Mouse (Mus musculus) frontal cortex, postnatal 36 days (tissue): Measurements from ENCODE around the gene Cfap206.

Experiments
- DNase-seq, 2 experiments: peaks; one replicate each; pipeline ENCODE4 v3.0.0; 2022; ENCODE audit warnings: low spot score in 2 of 2

Gene Cfap206

DNA sequence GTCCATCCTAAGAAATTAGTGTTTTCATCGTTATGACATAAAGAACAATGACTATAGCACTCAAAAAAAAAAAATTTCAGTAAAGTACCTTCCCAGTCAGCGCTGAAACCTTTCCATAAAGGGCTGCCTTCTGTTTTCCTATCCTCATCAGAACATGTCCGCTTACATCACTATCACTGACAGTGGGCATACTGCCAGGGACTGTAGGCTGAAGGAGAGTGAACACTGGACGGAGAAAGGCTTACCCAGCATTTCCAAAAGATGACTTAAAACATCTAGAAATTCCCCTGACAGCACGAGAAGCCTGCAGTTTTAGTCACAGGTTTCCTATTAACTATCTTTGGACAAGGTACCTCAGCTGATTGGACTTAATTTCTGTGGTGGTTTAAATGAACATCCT lies 56.3 kb downstream of the Cfap206 start:
- DNase-seq, result no peak

DNA sequence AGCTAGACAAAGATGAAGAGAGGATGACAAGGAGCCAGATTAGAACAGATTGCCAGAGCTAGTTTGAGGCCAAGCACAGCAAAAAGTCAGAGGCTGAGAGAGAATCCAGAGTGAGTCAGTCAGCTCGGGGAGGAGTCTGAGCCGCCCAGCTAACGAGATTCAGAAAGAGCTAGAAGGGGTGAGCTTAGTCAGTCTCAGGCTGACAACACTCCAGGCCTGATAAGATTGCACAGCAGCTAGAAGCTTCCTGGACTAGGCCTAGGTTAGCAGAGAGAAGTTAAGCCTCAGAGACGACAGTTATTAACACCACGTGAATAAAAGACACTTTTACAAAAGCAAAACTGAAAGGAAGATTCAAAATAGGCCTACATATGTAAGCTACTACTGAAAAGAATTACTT lies 62.1 kb downstream of the Cfap206 start:
- no peak for DNase-seq

DNA sequence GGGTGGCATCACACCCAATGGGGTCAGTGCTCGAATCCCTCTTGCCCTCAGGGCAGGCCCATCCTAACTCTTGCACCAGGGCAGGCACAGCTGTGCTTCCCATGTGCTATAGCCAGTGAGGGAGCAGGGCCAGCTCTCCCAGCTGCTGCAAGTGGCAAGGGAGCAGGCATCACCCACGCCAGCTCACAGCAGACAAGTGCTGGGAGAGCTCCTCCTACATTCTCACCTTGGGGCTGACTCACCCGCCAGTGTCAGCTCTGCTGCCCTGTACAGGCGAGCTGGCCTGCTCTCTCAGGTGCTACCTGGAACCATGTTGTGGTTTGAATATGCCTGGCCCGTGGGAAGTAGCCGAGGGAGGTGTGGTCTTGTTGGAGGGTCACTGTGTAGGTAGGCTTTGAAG lies 68.1 kb downstream of the Cfap206 start:
- DNase-seq, result peak; percentile 35 to 47

DNA sequence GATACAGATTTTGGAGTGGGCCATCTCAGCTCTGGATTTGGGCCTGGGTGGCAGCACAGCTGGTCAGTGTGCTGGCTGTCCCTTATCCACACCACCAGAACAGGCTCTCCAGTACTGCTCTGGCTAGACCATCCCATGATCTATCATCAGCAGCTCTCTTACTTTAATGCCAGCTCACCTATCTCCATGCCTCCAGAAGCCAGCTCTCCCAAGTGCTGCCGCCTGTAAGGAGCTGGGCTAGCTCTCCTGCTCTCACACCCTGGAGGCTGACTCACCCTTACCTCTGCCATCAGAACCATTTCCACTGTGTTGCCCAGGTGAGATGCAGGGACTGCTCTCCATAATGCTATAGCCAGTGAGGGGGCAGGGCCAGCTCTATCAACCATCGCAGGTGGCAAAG lies 68.5 kb downstream of the Cfap206 start:
- DNase-seq, result no peak

DNA sequence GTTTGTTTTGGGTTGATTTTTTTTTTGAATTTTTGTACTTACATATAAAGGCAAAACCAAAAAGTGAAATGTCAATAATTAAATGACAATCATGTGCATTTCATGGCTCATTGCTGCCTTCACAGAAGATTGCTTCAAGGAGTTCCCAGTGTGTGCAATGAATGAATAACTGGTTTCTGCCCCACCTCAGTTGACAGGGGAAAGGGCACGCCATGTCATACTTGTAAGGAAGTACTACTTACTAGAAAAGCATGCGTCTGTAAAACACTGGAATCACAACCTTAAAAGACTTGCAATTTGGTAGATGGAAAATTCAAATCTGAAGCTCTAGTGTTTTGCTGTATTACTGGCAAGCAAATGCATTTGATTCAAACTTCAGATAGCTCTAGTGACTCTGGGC lies 71.0 kb downstream of the Cfap206 start:
- DNase-seq, result no peak

DNA sequence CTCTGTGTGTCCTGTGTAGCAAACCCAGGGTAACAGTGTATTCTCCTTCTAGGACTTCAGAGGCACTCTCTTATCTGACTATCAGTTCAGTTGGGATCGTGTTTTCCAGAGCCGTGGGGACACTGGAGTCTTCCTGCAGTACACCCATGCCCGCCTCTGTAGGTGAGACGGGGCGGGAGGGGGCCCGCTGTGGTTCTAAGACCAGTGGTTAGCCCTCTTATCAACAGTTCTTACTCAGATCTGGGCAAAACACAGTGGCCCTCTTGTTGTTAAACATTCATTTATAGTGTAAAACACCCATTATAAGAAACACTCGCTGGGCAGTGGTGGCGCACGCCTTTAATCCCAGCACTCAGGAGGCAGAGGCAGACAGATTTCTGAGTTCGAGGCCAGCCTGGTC lies 73.9 kb downstream of the Cfap206 start:
- DNase-seq, result no peak

DNA sequence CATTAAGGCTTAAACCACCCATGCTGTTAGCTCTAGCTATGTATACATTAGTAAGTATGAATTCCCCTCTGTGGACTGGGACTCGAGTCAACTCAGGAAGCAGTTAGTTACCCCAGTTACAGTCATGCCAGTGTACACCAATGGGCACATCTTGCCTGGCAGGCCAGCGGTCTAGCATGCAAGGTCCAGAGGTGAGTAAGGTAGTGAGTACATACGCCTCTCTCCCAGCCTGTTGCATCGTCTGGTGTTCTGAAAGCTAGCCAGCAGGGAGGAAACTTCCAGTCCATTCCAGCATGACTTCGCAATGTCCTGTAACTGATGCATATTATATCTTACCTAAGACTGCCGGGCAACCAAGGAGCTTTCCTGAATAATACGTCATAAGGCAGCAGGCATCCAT lies 76.8 kb downstream of the Cfap206 start:
- DNase-seq, result no peak

DNA sequence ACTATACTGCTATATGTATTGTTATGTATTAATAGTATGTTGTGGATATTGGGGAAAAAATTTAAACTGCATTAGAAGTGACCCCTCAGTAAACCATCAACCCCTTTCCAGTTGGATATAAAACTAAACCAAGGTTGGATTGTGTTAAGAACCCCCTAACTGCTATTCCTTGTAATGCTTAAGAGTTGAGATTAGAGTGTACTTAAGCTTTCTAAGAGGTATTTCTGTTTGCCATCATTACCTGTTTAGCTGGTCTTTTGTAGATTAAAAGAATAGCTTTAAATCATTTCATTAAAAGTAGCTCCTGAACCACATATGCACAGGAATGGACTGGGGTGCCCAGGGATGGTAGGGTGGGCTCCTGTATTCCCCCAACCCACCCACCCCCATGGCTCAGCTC lies 85.2 kb downstream of the Cfap206 start:
- no peak for DNase-seq

DNA sequence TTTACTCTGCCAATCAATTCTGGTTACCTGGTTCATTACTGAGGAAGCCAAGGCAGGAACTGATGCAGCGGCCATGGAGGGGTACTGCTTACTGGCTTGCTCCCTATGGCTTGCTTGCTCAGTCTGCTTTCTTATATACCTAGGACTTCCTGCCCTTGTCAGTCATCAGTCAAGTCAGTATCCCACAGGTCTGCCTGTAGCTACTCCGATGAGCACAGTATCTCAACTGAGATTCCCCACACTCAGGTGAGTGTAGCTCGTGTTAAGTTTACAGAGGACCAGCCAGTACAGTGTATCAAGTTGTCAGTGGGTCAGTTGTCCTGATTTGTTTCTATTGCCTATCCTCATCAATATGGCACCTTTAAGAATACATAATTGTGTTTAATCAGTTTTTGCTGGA lies 89.3 kb downstream of the Cfap206 start:
- DNase-seq, result no peak

DNA sequence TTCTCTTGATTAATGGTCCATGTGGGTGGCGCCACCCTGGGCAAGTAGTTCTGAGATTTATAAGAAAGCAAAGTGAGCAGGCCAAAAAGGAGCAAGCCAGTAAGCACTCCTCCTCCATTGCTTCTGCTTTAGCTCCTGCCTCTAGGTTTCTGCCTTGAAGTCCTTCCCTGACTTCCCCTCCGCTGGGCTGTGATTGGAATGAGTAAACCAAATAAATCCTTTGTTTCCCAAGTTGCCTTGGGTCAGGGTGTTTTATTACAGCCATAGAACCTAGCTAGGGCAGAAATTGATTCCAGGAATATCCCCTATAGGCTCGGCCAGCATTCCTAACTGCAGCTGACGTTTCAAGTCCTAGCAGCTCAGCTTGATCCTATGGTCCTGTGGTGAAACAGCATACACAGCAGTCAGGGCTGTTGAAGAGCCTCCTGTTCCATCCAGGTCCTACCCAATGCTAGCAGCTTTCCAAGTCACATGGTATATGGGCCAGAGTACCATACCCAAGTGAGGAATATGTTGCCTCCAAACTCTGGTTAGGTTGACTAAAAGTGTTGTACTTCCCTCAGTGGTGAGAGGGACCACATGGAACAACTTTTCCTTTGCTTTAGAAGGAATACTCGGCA lies 90.2 kb downstream of the Cfap206 start:
- DNase-seq, result no peak
